Mouse (Mus musculus) megakaryocyte, adult 5-6 weeks (primary cell): ENCODE measurements around the gene Pp2d1. TPM values are rescaled to one million over a fixed set of nuclear protein-coding genes. Genes with fewer than 3 reads are reported as not detected.

Source experiments
- ATAC-seq: 2 replicates; pipeline ENCODE4 v1.8.0; 2016; ENCODE audit warnings: mild to moderate bottlenecking, inconsistent platforms; ENCODE audit not compliant: poor library complexity, severe bottlenecking
- total RNA-seq, 2 experiments: library from RNA; stranded (forward) in 1 of 2; stranded (reverse) in 1 of 2; fragments of 153-499, 151-499 nt in 1 of 2; fragments of 221-1000, 200-1000 nt in 1 of 2; gene quantifications; 2 replicates each; pipeline versions ENCODE4 v1.2.3 to v1.2.4; 2015 to 2017

The Pp2d1 gene
- total RNA-seq, 2 experiments from 2014 or later = not detected

- ATAC-seq = peak; percentile 99
These were observed 50.8 kb downstream of the Pp2d1 start for GRCm38 (mm10) chr17:53488291-53489006.

- no peak for ATAC-seq
These were observed 58.8 kb downstream of the Pp2d1 start for GRCm38 (mm10) chr17:53480433-53480832.

GRCm38 (mm10) chr17:53479604-53480041, 59.6 kb downstream of the Pp2d1 start:
- ATAC-seq = peak; percentile 43

GRCm38 (mm10) chr17:53478858-53479603, 60.2 kb downstream of the Pp2d1 start, which contains the start of gene Rab5a:
Rab5a (plus strand) TSS chr17:53479234.
- ATAC-seq = peak; percentile 85

- peak; percentile 21 for ATAC-seq
These were observed 61.0 kb downstream of the Pp2d1 start for GRCm38 (mm10) chr17:53478066-53478857.

- ATAC-seq = no peak
These were observed 70.6 kb downstream of the Pp2d1 start for GRCm38 (mm10) chr17:53468697-53469096.

GRCm38 (mm10) chr17:53465569-53465968, 73.7 kb downstream of the Pp2d1 start:
- ATAC-seq = peak; percentile 44; the same call in 1 of the 2 replicates

GRCm38 (mm10) chr17:53463496-53463840, 75.8 kb downstream of the Pp2d1 start:
- ATAC-seq = no peak

- peak; percentile 95 for ATAC-seq
These were observed 76.4 kb downstream of the Pp2d1 start, which contains the start of gene Efhb for GRCm38 (mm10) chr17:53462603-53463495. Efhb (minus strand) TSS chr17:53463321.

Other genes with a start within 250 kb of the Pp2d1 start
- not detected in 2 replicates for gene Efhb, start 76.1 kb downstream of the Pp2d1 start, total RNA-seq (2015)
- 0.15 TPM in 1 of 2 replicates, not detected in the other for gene Efhb, start 76.1 kb downstream of the Pp2d1 start, total RNA-seq (2017)
- 77.1 and 81.5 TPM in 2 replicates for gene Rab5a, start 60.2 kb downstream of the Pp2d1 start, total RNA-seq (2015)
- 90.5 and 93.7 TPM in 2 replicates for gene Rab5a, start 60.2 kb downstream of the Pp2d1 start, total RNA-seq (2017)
- gene Kat2b, start 27.4 kb upstream of the Pp2d1 start, total RNA-seq (2015) = 38.9 and 41.4 TPM in 2 replicates
- 57.9 and 72.6 TPM in 2 replicates for gene Kat2b, start 27.4 kb upstream of the Pp2d1 start, total RNA-seq (2017)
- 28.5 and 36.5 TPM in 2 replicates for gene Sgo1, start 149.9 kb upstream of the Pp2d1 start, total RNA-seq (2015)
- 68.3 and 70.9 TPM in 2 replicates for gene Sgo1, start 149.9 kb upstream of the Pp2d1 start, total RNA-seq (2017)